Mouse (Mus musculus) kidney, postnatal 36 days (tissue): ENCODE data around the gene Hrasls5.

Experiments used
- DNase-seq, 2 experiments: peaks; one replicate each; pipeline ENCODE4 v3.0.0; 2021 to 2022; ENCODE audit warnings: mixed read lengths in 2 of 2

The Hrasls5 gene

DNA sequence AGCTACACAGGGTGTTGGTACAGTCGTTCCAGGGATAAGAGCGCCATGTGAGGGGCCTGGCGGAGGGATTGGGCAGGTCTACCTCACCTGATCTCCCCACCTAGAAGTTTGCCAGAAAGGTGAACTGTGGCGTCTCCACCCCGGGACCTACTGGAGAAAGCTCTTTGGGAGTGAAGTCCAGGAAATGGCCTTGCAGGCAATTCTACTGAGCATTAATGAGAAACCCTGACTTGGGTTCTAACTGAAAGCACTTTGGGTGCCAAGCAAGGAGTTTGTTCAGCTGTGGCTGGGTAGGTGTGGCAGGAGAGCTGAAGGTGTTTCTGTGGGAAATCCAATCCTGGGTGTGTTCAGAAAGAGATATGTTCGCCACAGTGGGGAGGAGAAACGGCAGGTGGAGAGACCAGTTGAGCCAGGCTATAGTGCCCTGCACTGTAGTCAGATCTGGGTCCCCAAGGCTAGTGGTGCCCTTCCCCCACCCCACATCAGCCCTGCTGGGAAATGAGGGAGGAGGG, 4.6 kb upstream of the Hrasls5 start:
- no peak for DNase-seq

DNA sequence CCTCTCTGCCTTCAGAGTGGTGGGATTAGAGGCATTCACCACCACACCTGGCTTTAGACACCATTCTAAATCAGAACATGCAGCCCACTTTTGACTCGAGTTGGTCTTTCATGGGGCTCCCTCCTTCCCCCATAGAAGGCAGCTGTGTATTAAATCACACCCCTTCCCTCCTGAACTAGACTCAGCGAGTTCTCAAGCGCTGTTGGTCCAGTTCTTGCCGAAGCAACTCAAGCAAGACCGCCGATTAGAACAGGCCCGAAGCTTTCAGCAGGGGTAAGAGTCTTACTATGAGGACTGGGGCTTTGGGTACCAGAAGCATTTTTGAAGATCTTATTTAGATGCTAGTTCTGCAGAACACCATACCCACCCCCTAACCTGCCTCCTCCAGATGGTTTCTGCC, 810 bp downstream of the Hrasls5 start:
- no peak for DNase-seq

DNA sequence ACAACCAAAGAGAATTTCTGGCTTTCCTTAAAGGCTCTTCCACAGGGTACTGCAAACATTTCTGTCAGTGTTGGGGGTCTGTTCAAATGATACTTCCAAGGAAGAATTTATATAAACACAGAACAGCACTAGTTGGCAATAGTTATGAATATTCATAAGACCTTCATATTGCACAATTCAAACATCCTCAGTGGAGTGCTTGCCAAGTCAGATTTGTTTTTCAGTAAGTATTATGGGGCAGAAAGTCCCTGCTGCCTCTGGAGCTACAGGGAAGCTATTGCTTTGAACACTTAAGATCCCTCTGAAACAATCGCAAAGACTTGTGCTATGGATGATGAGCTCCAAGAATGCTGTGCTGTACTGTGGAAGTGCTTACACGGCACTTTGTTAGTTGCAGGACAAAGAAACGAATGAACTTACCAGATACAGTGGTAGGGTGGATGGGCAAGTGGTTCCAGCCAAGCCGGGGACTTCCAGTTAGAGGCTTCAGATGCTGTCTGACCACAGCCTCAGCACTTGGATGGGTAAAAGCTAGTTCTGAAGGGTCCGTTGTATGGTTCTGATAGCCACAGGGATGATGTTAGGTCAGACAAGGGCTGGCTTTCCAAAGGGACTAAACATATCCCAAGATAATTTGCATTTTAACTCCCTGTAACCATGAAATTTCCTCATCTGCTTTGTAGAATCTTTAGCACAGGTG, 4.0 kb downstream of the Hrasls5 start:
- DNase-seq: no peak

DNA sequence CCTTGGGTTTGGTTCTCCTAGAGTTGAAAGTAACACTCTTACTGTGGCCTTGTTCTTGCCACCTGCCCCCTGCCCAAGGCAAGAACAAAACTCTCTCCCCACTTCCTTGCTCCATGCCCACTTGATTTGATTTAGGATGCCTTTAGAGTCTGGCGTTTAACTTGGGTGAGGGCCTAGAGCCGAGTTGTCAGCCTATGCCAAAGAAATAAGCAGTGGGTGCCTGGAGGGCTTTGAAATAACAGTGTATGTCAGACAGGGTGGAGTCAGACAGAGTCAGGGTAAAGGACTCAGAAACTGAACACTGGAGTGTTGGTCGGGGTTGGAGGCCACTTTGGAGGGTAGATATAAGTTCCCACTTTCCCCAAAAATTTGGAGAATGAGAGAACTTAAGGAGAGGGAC, 4.7 kb downstream of the Hrasls5 start:
- DNase-seq: no peak

DNA sequence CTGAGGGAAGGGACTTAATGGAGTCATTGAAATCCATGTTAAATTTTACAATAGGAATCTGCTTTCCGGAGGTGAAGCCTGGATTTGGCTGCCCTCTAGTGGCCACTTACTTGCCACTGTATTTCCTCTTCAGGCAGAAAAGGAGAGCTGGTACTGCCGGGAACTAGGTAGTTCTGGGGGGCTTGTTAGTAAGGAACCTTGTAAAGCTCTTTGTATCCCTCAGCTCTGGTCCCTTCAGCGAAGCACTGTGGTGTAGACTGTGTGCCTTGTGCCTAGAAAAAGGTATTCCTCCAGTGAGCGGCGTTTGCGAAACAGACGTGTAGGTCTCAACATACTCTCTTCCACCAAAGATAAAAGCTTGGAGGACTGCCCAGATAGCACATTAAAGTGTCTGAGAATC, 5.4 kb downstream of the Hrasls5 start:
- peak; percentile 68 to 86 for DNase-seq

DNA sequence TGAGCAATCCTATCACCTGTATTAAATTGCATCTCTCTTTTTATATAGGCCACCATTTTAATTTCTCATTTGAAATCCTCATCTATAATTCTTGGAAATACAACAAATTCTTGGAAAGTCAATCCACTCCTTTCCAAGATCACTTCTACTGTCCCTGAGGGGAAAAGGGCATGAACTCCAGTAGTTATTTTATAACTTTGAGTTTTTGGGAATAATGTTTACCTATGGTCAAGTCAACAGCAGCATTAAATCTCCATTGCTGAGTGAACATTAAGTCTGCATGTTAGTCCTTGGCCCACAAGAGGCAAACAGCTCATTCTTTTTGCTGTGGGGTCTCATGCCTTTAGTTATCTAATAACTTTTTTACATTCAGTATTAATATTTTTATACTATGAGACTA, 20.7 kb downstream of the Hrasls5 start:
- no peak for DNase-seq

DNA sequence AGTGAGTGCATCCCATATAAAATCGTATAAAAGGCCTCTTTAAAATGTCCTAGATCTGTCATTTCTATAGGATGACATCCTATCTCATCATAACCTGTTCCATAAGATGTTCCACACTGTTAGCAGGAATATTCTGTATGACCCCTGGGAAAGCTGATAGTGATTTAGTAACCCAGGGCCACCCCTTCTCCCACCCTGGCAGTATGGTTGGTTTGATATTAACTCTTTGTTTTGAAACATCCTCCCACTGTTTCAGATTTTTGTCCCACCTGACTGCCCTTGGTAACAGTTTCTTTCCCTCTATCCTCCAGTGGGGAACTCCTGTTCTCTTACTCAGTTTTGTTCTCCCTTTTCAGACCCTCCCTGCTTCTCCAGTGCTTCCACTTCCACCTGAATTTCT, 21.4 kb downstream of the Hrasls5 start:
- DNase-seq: no peak

DNA sequence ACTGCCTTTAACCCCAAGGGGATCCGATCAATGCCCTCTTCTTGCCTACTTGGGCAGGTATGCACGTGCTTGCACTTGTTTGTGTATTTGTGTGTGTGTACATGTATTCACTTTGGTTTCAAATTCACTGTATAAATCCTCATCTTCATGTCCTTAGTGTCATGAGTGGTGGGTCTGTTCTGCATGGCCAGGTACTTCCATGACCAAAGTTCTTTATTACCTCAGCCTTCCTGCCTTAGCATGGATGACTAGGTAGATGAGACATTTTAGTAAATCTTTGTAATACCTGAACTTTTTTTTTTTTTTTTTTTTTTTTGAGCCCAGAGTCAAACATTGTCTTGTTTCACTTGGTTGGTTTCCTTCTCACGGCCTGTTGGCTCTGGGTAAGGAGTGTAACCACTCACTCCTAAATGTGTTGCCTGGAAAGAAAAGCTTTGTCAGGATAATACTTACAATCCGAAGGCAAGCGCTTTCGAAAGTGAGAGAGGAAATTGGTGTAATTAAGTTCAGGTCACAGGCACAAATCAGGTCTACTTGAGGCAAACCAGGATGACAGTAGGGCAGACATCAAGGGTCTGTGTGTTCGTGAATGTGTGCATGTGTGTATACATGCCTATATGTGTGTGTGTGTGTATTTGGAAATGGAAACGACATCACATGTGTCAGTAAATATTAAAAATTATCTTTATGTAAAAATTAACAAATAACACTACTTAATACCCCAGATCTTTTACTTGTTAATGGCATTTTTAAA, 36.7 kb downstream of the Hrasls5 start:
- DNase-seq: peak; percentile 19 to 32

DNA sequence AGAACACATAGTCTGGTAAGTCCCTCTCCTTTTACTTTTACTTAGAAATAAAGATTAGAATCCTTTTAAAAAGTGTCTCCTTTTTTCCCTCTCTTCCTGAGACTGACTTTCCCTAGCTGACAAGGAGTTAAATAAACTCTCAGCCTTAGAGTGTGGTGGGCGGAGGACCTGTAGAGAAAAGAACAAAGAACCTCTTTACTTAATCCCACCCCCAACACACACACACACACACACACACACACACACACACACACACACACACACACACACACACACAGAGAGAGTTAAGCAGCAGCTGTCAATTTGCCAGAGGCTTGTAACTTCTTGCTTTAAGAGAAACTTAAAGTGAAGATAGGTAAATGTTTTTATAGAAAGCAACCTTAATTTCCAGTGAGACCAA, 59.7 kb downstream of the Hrasls5 start:
- DNase-seq: no peak

DNA sequence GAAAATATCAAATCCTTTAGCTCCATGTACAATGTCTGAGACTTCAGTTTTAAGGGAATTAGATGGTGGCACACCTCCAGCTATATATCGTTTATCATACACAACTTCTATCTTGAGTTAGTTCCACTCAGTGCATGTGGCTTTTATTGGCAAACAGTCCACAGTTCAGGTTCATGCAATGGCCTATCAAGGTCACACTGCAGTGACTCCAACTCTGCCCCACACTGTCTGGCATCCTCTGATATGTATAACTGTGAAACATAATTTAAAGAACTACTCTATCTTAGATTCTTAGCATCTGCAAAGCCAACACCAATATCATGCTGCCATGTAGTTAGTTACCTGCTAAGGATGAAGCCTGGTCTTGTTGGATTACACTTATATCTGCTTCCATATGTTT, 75.6 kb downstream of the Hrasls5 start:
- no peak for DNase-seq
